Mouse (Mus musculus): Measurements from ENCODE around the gene Col8a2.

DNA sequence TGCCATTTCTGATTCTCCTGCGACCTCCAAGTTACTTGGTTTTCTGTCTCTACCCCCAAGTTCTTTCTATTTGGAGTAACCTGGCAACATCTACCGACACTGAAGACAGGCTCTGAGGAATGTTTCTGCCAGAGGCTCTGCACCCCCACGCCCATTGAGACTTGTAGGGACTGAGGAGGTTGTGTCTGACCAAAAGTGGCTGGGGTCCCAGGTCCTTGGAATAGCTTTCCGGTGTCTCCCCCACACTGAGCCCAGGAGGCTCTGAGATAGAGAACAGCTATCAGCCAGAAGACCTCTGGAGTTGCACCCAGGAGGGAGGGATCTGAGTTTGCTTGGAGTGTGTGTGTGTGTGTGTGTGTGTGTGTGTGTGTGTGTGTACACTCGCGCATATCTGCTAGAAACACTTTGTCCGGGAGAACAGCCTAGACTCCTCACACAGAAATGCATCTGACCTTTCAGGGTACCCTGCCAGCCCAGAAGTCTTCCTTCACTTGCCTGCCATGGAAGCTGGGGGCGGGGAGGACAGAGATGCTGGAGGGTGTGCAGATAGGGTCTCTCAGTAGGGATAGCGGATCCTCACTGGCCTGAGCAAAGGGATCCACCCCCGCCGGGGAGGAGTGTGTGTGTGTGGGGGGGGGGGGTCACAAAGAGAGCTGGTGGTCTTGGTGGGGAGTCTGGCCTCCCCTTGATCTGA lies 856 bp downstream of the Col8a2 start:
- TF ChIP-seq POU5F1 (IDR thresholded peaks at IDR 0.05; ENCODE audit: borderline replicate concordance, low read length) (no peak), CTCF (conservative IDR thresholded peaks at IDR 0.05; ENCODE audit: low read length) (no peak)
